Mouse (Mus musculus): ENCODE measurements around the gene Mga.
A peak's percentile ranks its signal among the peaks of the same experiment; 100 is the strongest.

Mga gene

GRCm38 (mm10) chr2:119897090-119897732 lies at the start of gene Mga:
Mga (plus strand) TSS chr2:119897228.
- DNase-seq, result peak; percentile 97

- DNase-seq, result no peak
These were observed 43.2 kb upstream of the Mga start for GRCm38 (mm10) chr2:119853811-119854210.

GRCm38 (mm10) chr2:119855310-119855850 lies 41.6 kb upstream of the Mga start:
- DNase-seq, result no peak

GRCm38 (mm10) chr2:119857341-119857740 lies 39.7 kb upstream of the Mga start:
- no peak for DNase-seq

- DNase-seq, result no peak
These were observed 32.5 kb upstream of the Mga start for GRCm38 (mm10) chr2:119864484-119864883.

- DNase-seq, result peak; percentile 82
These were observed 24.5 kb upstream of the Mga start for GRCm38 (mm10) chr2:119872371-119873104.

GRCm38 (mm10) chr2:119873105-119873464 lies 23.9 kb upstream of the Mga start:
- peak; percentile 94 for DNase-seq

- no peak for DNase-seq
These were observed 21.0 kb upstream of the Mga start for GRCm38 (mm10) chr2:119875981-119876380.

- DNase-seq, result no peak
These were observed 9.8 kb upstream of the Mga start for GRCm38 (mm10) chr2:119887201-119887600.

- no peak for DNase-seq
These were observed 407 bp upstream of the Mga start for GRCm38 (mm10) chr2:119896553-119897089.

GRCm38 (mm10) chr2:119898141-119898594 lies 1.1 kb downstream of the Mga start:
- DNase-seq, result peak; percentile 74

- no peak for DNase-seq
These were observed 19.0 kb downstream of the Mga start for GRCm38 (mm10) chr2:119916007-119916406.

- no peak for DNase-seq
These were observed 20.8 kb downstream of the Mga start for GRCm38 (mm10) chr2:119917631-119918369.

GRCm38 (mm10) chr2:119970571-119970970 lies 73.5 kb downstream of the Mga start:
- peak; percentile 73 for DNase-seq

GRCm38 (mm10) chr2:119971316-119971715 lies 74.3 kb downstream of the Mga start:
- DNase-seq, result no peak

- peak; percentile 97 for DNase-seq
These were observed 75.0 kb downstream of the Mga start for GRCm38 (mm10) chr2:119971837-119972536.

GRCm38 (mm10) chr2:119972537-119972879 lies 75.5 kb downstream of the Mga start, which contains the start of gene Mapkbp1:
Mapkbp1 (plus strand) TSS chr2:119972699.
- no peak for DNase-seq

- no peak for DNase-seq
These were observed 83.4 kb downstream of the Mga start for GRCm38 (mm10) chr2:119980343-119980986.

GRCm38 (mm10) chr2:119981631-119982030 lies 84.6 kb downstream of the Mga start:
- DNase-seq, result no peak

- DNase-seq, result no peak
These were observed 88.8 kb downstream of the Mga start for GRCm38 (mm10) chr2:119985871-119986270.

- no peak for DNase-seq
These were observed 89.3 kb downstream of the Mga start for GRCm38 (mm10) chr2:119986369-119986768.

GRCm38 (mm10) chr2:119987441-119987840 lies 90.4 kb downstream of the Mga start:
- no peak for DNase-seq
